ENCODE assay signal across 17 mouse cellular contexts in the genomic region with DNA sequence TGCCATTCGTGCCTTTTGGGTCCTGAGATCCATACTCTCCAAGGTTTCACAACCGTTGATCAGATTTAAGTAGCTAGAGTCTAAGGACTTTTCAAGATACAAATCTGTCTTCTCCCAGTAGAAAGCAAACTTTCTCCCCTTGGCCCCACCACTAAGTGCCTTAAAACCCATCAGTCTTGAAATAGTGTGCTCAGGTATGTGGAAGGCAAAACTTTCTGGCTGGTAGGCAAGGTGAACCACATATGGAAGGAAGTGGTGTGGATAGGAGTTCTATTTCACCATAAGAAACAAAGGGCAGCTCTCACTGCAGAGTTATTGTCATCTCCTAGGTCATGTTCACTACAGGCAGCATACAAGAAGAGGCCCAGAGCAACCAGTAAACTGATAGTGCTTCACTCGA.
"Had no signal": no experiment of that assay in that cellular context is flagged by ENCODE, and none has a peak within 500 bp of the region (broad histone marks: within the 10 kb centered on the region; RNA-seq: fewer than 3 reads in every experiment).

No protein-coding gene starts in this region.

- H3K27ac ChIP-seq: layer of hippocampus, adult 2 months; limb, embryonic 12.5 days; liver, embryonic 13.5 days; lung, embryonic 15.5 days; macrophage; midbrain, embryonic 15.5 days; neural tube, embryonic 13.5 days had no signal

- H3K27me3 ChIP-seq: lung, embryonic 15.5 days had no signal

- H3K4me3 ChIP-seq: layer of hippocampus, adult 2 months; limb, embryonic 12.5 days; liver, embryonic 13.5 days; lung, embryonic 15.5 days; megakaryocyte, embryonic 14.5 days; midbrain, embryonic 15.5 days; neural tube, embryonic 13.5 days had no signal

- H3K36me3 ChIP-seq: limb, embryonic 12.5 days; liver, embryonic 13.5 days; lung, embryonic 15.5 days; midbrain, embryonic 15.5 days; neural tube, embryonic 13.5 days had no signal

- DNase-seq: kidney, postnatal 10 days; kidney, postnatal 4 days; liver; liver, embryonic 13.5 days; liver, postnatal 0 days; lung, postnatal 14 days; retina, postnatal 1 day; right cerebral cortex, postnatal 4 days; spleen, adult 18-20 months; thymus, postnatal 36 days had no signal

- H3K9ac ChIP-seq: limb, embryonic 12.5 days; liver, embryonic 13.5 days; liver, postnatal 0 days; lung, embryonic 15.5 days; midbrain, embryonic 15.5 days; neural tube, embryonic 13.5 days had no signal

- ATAC-seq: liver, postnatal 0 days; midbrain, embryonic 15.5 days had no signal
